Mouse (Mus musculus): Measurements from ENCODE around the gene Klhl26.

- TF ChIP-seq CEBPB (IDR thresholded peaks at IDR 0.05; ENCODE audit: insufficient read depth, poor library complexity, severe bottlenecking) (no peak), POLR2A (IDR thresholded peaks at IDR 0.05; ENCODE audit: insufficient read length, low read depth) (no peak), MAX (IDR thresholded peaks at IDR 0.05; ENCODE audit: low read depth) (no peak), E2F4 (IDR thresholded peaks at IDR 0.05; ENCODE audit: insufficient read depth) (no peak), TCF12 (IDR thresholded peaks at IDR 0.05; ENCODE audit: insufficient read depth, poor library complexity, severe bottlenecking) (no peak), REST (IDR thresholded peaks at IDR 0.05; ENCODE audit: insufficient read depth, insufficient read length) (no peak), MYOG (IDR thresholded peaks at IDR 0.05; ENCODE audit: control insufficient read depth in 1 of 3, insufficient read depth in 1 of 3, insufficient read length in 2 of 3, low read depth in 2 of 3) (no peak), MYOD1 (IDR thresholded peaks at IDR 0.05; ENCODE audit: control insufficient read depth in 1 of 3, insufficient read length in 2 of 3, low read depth in 2 of 3) (no peak), USF1 (IDR thresholded peaks at IDR 0.05; ENCODE audit: low read depth) (no peak), SRF (IDR thresholded peaks at IDR 0.05; ENCODE audit: control insufficient read depth, insufficient read length, low read depth) (no peak), TCF3 (IDR thresholded peaks at IDR 0.05; ENCODE audit: insufficient read length, low read depth) (no peak), POLR2AphosphoS2 (IDR thresholded peaks at IDR 0.05; ENCODE audit: insufficient read length, low read depth) (no peak)
Observed at GRCm38 (mm10) chr8:70481908-70482307, 5.1 kb upstream of the Klhl26 start.

Data from myocyte (in vitro differentiated cells).